Mouse (Mus musculus): ENCODE results near the gene A2ml1. TPM values are rescaled to one million over a fixed set of nuclear protein-coding genes. Genes with fewer than 3 reads are reported as not detected.

A2ml1 gene
- polyA plus RNA-seq, 1 experiment from 2014 or later, result 3.1 TPM

DNA sequence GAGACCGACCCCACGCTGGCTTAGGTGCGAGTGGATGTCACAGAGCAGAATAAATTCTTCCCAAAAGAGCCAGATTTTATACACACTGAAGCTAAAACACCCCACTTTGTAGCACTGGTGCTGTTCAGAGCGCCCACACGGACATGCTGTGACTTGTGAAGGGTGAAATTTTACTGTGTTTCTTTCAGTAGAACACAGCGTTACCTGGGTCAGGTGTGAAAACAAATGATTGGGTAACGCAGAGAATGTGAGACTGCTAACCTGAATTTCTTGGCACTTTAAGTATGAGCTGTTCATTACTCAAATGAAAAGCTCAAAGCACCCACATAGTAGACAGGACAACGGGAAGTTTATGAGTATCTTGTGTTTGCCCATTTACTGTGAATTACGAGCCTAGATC, 4.1 kb downstream of the A2ml1 start:
- WGBS, result 80% methylated on average over 9 of the region's 9 CpGs
- no peaks in the 10 kb centered on the region for H3K27me3 ChIP-seq (replicated peaks; ENCODE audit: control insufficient read depth, insufficient read depth, low read length)
- no peaks in the 10 kb centered on the region for H3K36me3 ChIP-seq (ENCODE audit: control insufficient read depth, insufficient read depth, low read length)
- no peak overlapping the region for H3K27ac ChIP-seq (ENCODE audit: low read length)
- no peak for ATAC-seq
- H3K4me2 ChIP-seq (ENCODE audit: low read depth, low read length), result no peak overlapping the region
- no peaks in the 10 kb centered on the region for H3K9me3 ChIP-seq (ENCODE audit: control insufficient read depth, low read length)
- no peaks in the 10 kb centered on the region for H3K4me1 ChIP-seq (ENCODE audit: control insufficient read depth, insufficient read depth, low read length)
- no peak overlapping the region for H3K9ac ChIP-seq (ENCODE audit: low read depth, low read length)
- no peak overlapping the region for H3K4me3 ChIP-seq (ENCODE audit: low read length)

DNA sequence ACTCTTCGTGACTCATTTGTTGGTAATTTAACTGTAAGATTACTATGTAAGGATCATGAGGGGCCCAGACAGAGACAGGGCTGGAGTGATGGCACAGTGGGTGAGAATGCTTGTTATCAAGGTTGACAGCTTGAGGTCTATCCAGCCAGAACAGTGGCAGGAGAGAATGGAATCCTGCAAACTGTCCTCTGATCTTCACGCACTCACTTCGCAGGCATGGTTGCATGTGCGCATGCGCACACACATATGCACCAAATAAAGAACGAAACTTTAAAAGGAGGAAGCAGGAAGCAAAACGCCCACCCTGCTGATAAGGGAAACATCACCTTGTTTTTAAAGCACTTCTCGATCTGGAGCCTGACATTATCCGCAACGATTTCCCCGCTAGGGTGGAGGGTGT, 14.8 kb downstream of the A2ml1 start:
- no peaks in the 10 kb centered on the region for H3K9me3 ChIP-seq (ENCODE audit: control insufficient read depth, low read length)
- H3K9ac ChIP-seq (ENCODE audit: low read depth, low read length), result no peak overlapping the region
- H3K4me3 ChIP-seq (ENCODE audit: low read length), result no peak overlapping the region
- H3K36me3 ChIP-seq (ENCODE audit: control insufficient read depth, insufficient read depth, low read length), result no peaks in the 10 kb centered on the region
- no peak overlapping the region for H3K27ac ChIP-seq (ENCODE audit: low read length)
- no peak overlapping the region for H3K4me2 ChIP-seq (ENCODE audit: low read depth, low read length)
- no peak for ATAC-seq
- 92% methylated on average over 11 of the region's 11 CpGs for WGBS
- no peaks in the 10 kb centered on the region for H3K27me3 ChIP-seq (replicated peaks; ENCODE audit: control insufficient read depth, insufficient read depth, low read length)
- H3K4me1 ChIP-seq (ENCODE audit: control insufficient read depth, insufficient read depth, low read length), result no peaks in the 10 kb centered on the region

DNA sequence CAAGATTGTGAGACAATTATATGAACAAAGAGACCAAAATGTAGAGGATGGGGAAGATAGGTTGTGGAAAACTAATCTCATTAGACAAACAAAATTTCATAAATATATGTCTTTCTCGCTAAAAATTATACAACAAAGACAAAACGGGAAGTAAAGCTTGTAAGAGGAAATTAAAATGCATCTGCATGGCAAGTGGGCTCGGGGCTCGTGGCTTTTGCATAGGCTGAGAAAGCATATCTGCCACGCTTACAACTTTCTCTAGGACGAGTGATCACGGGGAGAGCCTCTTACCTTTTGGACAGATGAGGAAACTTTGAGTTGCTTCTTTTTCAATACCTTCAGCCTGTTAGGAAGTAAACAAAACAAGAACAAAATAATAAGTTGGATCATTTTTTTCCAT, 27.4 kb downstream of the A2ml1 start:
- 89% methylated on average over 7 of the region's 7 CpGs for WGBS
- Histone ChIP-seq H3K4me3 (ENCODE audit: low read length) (no peak overlapping the region), H3K9me3 (ENCODE audit: control insufficient read depth, low read length) (no peaks in the 10 kb centered on the region), H3K4me2 (ENCODE audit: low read depth, low read length) (no peak overlapping the region), H3K27me3 (replicated peaks; ENCODE audit: control insufficient read depth, insufficient read depth, low read length) (no peaks in the 10 kb centered on the region), H3K36me3 (ENCODE audit: control insufficient read depth, insufficient read depth, low read length) (no peaks in the 10 kb centered on the region), H3K27ac (ENCODE audit: low read length) (no peak overlapping the region), H3K9ac (ENCODE audit: low read depth, low read length) (no peak overlapping the region), H3K4me1 (ENCODE audit: control insufficient read depth, insufficient read depth, low read length) (peaks cover 5% of the 10 kb centered on the region; the same call in 1 of the 2 replicates)
- no peak for ATAC-seq

DNA sequence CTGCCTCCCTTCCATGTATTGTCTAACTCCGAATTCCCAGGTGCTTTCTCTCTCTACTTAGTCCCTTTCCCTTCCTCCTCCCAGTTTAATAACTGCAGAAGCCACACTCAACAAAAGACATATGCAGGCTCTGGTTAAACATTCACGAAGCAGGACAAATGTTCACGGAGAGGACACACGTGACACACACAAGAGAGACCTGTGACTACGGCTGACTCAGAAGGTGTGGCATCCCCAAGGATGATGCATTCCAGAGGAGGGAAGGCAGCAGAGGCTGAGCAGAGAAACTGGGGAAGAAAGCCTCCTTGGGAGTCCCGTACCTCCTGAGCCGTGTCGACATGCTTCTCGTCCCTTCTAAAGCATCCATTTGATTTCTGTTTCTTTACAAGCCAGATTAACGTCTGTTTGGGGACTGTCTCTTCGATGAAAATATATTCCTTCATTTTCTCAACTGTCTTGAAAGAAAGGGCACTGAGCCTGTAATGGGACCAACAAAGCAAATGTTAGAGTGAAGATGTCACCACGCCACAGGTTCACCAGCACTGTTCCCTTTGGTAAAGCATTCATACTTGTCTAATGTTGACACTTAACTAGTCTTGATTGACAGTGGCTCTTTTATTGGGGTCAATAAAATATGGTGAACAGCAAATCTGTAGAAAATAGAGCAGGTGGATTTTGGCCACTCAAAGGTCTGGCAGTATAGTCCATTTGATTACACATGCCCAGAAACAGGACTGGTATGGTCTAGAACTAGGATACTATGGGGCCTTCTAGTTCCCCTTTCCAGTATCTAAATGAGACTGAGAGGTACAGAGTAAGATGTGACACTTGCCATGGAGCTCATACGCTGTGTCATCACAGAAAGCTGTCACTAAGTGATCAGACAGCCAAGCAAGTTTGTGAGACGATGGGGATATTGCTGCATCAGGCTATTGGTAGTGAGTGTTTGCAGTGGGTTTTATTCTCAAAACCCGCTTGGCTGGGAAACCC, 31.6 kb downstream of the A2ml1 start:
- H3K4me3 ChIP-seq (ENCODE audit: low read length), result no peak overlapping the region
- H3K9me3 ChIP-seq (ENCODE audit: control insufficient read depth, low read length), result no peaks in the 10 kb centered on the region
- peak overlapping the region; percentile 47 for H3K27ac ChIP-seq (ENCODE audit: low read length)
- H3K9ac ChIP-seq (ENCODE audit: low read depth, low read length), result no peak overlapping the region
- WGBS, result 54% methylated on average over 15 of the region's 15 CpGs
- H3K27me3 ChIP-seq (replicated peaks; ENCODE audit: control insufficient read depth, insufficient read depth, low read length), result no peaks in the 10 kb centered on the region
- no peaks in the 10 kb centered on the region for H3K36me3 ChIP-seq (ENCODE audit: control insufficient read depth, insufficient read depth, low read length)
- peak; percentile 96 for ATAC-seq
- H3K4me1 ChIP-seq (ENCODE audit: control insufficient read depth, insufficient read depth, low read length), result peaks cover 5% of the 10 kb centered on the region; the same call in 1 of the 2 replicates
- H3K4me2 ChIP-seq (ENCODE audit: low read depth, low read length), result peak overlapping the region; percentile 1; the same call in 1 of the 2 replicates

DNA sequence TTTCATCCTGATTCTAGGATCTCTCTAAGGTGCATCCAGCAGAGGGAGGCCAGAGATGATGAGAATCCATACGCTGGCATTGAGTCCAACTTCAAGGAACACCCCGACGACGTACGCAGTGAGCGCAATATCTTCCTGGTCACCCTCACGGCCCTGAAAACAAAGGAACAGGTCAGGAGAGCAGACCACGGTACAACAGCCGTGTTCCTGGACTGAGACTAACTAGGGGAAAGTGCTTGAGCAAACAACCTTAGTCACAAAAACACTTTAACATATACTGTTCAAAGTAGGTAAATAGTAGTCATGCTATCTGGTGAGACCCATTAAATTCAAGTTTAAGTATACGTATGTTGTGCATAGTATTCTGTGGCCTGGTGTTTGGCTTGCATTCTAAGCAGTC, 32.9 kb downstream of the A2ml1 start:
- H3K36me3 ChIP-seq (ENCODE audit: control insufficient read depth, insufficient read depth, low read length), result no peaks in the 10 kb centered on the region
- H3K4me1 ChIP-seq (ENCODE audit: control insufficient read depth, insufficient read depth, low read length), result peaks cover 5% of the 10 kb centered on the region; the same call in 1 of the 2 replicates
- no peak overlapping the region for H3K4me3 ChIP-seq (ENCODE audit: low read length)
- no peak overlapping the region for H3K4me2 ChIP-seq (ENCODE audit: low read depth, low read length)
- no peak overlapping the region for H3K9ac ChIP-seq (ENCODE audit: low read depth, low read length)
- no peak overlapping the region for H3K27ac ChIP-seq (ENCODE audit: low read length)
- no peaks in the 10 kb centered on the region for H3K27me3 ChIP-seq (replicated peaks; ENCODE audit: control insufficient read depth, insufficient read depth, low read length)
- WGBS, result 89% methylated on average over 10 of the region's 10 CpGs
- H3K9me3 ChIP-seq (ENCODE audit: control insufficient read depth, low read length), result no peaks in the 10 kb centered on the region
- no peak for ATAC-seq

DNA sequence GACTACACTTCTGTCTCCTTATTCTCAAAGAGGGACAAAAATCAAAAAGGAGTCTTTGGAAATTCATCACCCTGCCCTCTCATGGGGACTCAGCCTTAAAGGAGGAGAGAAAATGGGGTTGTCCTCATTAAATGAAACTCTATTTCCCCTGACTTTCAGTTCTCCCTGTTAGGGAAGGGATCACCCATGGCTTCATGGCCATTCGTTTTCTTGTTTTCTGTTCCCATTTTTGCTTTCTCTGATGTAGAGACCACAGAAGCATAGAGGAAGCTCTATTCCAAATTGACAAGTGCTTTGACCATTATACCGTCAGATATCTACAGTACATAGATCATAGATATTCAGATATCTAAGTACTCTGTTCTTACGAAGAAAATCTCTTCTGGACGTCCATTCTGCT, 36.0 kb downstream of the A2ml1 start:
- H3K4me1 ChIP-seq (ENCODE audit: control insufficient read depth, insufficient read depth, low read length), result no peaks in the 10 kb centered on the region
- H3K27me3 ChIP-seq (replicated peaks; ENCODE audit: control insufficient read depth, insufficient read depth, low read length), result no peaks in the 10 kb centered on the region
- ATAC-seq, result no peak
- no peak overlapping the region for H3K4me2 ChIP-seq (ENCODE audit: low read depth, low read length)
- WGBS, result 87% methylated on average over 4 of the region's 4 CpGs
- no peaks in the 10 kb centered on the region for H3K9me3 ChIP-seq (ENCODE audit: control insufficient read depth, low read length)
- H3K36me3 ChIP-seq (ENCODE audit: control insufficient read depth, insufficient read depth, low read length), result no peaks in the 10 kb centered on the region
- H3K9ac ChIP-seq (ENCODE audit: low read depth, low read length), result no peak overlapping the region
- no peak overlapping the region for H3K27ac ChIP-seq (ENCODE audit: low read length)
- no peak overlapping the region for H3K4me3 ChIP-seq (ENCODE audit: low read length)

DNA sequence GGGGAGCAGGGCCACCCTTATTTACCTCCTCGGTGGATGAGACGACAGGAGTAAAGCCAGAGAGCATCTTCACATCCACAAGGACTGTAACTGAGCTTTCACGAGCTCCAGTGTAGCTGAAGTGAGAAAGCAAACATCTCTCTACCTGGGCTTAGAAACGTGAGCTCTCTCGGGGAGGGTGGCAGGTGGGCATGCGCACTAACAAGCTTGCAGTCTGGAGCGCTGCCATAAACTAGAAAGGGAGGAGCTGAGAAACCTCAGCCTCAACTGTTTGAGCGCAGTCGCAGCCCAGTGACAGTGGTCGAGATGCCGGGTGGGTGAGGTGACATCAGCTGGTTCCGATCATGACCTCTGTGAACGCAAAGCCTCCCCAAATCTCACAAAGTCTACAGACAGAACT, 38.2 kb downstream of the A2ml1 start:
- no peaks in the 10 kb centered on the region for H3K9me3 ChIP-seq (ENCODE audit: control insufficient read depth, low read length)
- H3K27ac ChIP-seq (ENCODE audit: low read length), result no peak overlapping the region
- H3K36me3 ChIP-seq (ENCODE audit: control insufficient read depth, insufficient read depth, low read length), result no peaks in the 10 kb centered on the region
- H3K4me2 ChIP-seq (ENCODE audit: low read depth, low read length), result peak overlapping the region; percentile 35
- H3K4me1 ChIP-seq (ENCODE audit: control insufficient read depth, insufficient read depth, low read length), result no peaks in the 10 kb centered on the region
- H3K27me3 ChIP-seq (replicated peaks; ENCODE audit: control insufficient read depth, insufficient read depth, low read length), result no peaks in the 10 kb centered on the region
- H3K9ac ChIP-seq (ENCODE audit: low read depth, low read length), result no peak overlapping the region
- 49% methylated on average over 13 of the region's 13 CpGs for WGBS
- peak; percentile 48 for ATAC-seq
- H3K4me3 ChIP-seq (ENCODE audit: low read length), result peak overlapping the region; percentile 19; the same call in 1 of the 2 replicates

DNA sequence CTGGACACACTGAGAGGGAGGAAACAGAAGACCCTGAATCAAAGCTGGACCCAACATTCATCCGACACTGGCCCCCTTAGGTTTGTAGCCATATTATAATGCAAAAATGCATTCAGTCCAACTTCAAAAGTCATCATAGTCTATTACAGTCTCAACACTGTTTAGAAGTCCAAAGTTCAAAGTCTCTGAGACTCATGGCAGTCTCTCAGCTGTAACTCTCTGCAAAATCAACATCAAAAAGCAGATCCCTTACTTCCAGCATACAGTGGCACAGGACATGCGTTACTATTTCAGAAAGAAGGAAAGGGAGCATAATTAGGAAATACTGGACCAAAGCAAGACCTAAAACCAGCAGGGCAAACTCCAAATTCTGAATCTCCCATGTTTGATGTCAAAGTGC, 46.2 kb downstream of the A2ml1 start:
- 78% methylated on average over 2 of the region's 2 CpGs for WGBS
- no peak overlapping the region for H3K4me3 ChIP-seq (ENCODE audit: low read length)
- H3K4me1 ChIP-seq (ENCODE audit: control insufficient read depth, insufficient read depth, low read length), result no peaks in the 10 kb centered on the region
- H3K27ac ChIP-seq (ENCODE audit: low read length), result no peak overlapping the region
- peak; percentile 60; the same call in 1 of the 2 replicates for ATAC-seq
- H3K9ac ChIP-seq (ENCODE audit: low read depth, low read length), result no peak overlapping the region
- no peak overlapping the region for H3K4me2 ChIP-seq (ENCODE audit: low read depth, low read length)
- no peaks in the 10 kb centered on the region for H3K36me3 ChIP-seq (ENCODE audit: control insufficient read depth, insufficient read depth, low read length)
- no peaks in the 10 kb centered on the region for H3K9me3 ChIP-seq (ENCODE audit: control insufficient read depth, low read length)
- H3K27me3 ChIP-seq (replicated peaks; ENCODE audit: control insufficient read depth, insufficient read depth, low read length), result no peaks in the 10 kb centered on the region

DNA sequence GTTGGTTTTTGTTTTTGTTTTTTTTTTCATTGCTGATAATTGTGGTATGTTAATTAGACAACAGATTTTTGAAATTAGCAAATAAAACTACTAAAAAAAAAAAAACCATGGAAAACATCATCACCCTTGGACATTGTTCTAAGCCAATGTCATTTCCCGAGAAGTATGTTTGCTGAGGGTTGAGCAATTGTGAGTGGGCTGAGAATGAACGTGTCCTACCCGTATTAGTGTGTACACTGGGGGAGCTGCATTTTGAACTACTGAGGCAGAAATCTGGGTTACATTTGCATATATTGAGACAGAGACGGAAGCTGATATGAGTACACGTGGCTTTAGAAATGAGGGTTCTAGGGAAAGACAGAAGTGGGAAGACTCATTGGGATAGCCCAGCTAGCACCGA, 48.1 kb downstream of the A2ml1 start:
- Histone ChIP-seq H3K27me3 (replicated peaks; ENCODE audit: control insufficient read depth, insufficient read depth, low read length) (no peaks in the 10 kb centered on the region), H3K9ac (ENCODE audit: low read depth, low read length) (no peak overlapping the region), H3K9me3 (ENCODE audit: control insufficient read depth, low read length) (no peaks in the 10 kb centered on the region), H3K4me2 (ENCODE audit: low read depth, low read length) (no peak overlapping the region), H3K27ac (ENCODE audit: low read length) (no peak overlapping the region), H3K4me1 (ENCODE audit: control insufficient read depth, insufficient read depth, low read length) (peaks cover 2% of the 10 kb centered on the region; the same call in 1 of the 2 replicates), H3K36me3 (ENCODE audit: control insufficient read depth, insufficient read depth, low read length) (no peaks in the 10 kb centered on the region), H3K4me3 (ENCODE audit: low read length) (no peak overlapping the region)
- no peak for ATAC-seq
- 85% methylated on average over 6 of the region's 6 CpGs for WGBS

Data from intestine, embryonic 16.5 days (tissue).